ENCODE assay signal across 25 mouse cellular contexts in genomic region chr10:7054560-7055205, GRCm38 (mm10). TPM values are rescaled to one million over a fixed set of nuclear protein-coding genes. Genes with fewer than 3 reads are reported as not detected.
DNase-seq lines count a peak whose midpoint lies in the region; ATAC-seq lines count a peak whose summit lies in the region.
"Had no signal": no experiment of that assay in that cellular context is flagged by ENCODE, and none has a peak within 500 bp of the region (broad histone marks: within the 10 kb centered on the region; RNA-seq: fewer than 3 reads in every experiment).

No protein-coding gene starts in this region.

- H3K27ac ChIP-seq in midbrain, embryonic 11.5 days (ENCODE audit: low read depth, low read length), result no peak overlapping the region
- no peak overlapping the region for H3K27ac ChIP-seq in midbrain, embryonic 15.5 days
- H3K27ac ChIP-seq in hindbrain, embryonic 13.5 days, result no peak overlapping the region
- H3K27ac ChIP-seq: embryonic facial prominence, embryonic 12.5 days; forebrain, embryonic 10.5 days; forebrain, embryonic 15.5 days; heart, adult 2 months; hindbrain, embryonic 14.5 days; limb, embryonic 13.5 days; lung, embryonic 15.5 days; midbrain, embryonic 12.5 days had no signal

- ATAC-seq in midbrain, embryonic 11.5 days (ENCODE audit: low FRiP score), result no peak
- no peak for ATAC-seq in midbrain, embryonic 15.5 days (replicated peaks)
- ATAC-seq in megakaryocyte-erythroid progenitor cell, adult 5-6 weeks (replicated peaks; ENCODE audit: low FRiP score, low TSS enrichment, poor library complexity, severe bottlenecking), result no peak
- no peak for ATAC-seq in hindbrain, embryonic 13.5 days (ENCODE audit: low FRiP score)
- ATAC-seq: forebrain, embryonic 15.5 days had no signal

- H3K9ac ChIP-seq in midbrain, embryonic 11.5 days (ENCODE audit: low read length), result no peak overlapping the region
- no peak overlapping the region for H3K9ac ChIP-seq in midbrain, embryonic 15.5 days
- no peak overlapping the region for H3K9ac ChIP-seq in hindbrain, embryonic 13.5 days
- H3K9ac ChIP-seq: embryonic facial prominence, embryonic 12.5 days; forebrain, embryonic 15.5 days; heart, embryonic 12.5 days; hindbrain, embryonic 14.5 days; limb, embryonic 13.5 days; lung, embryonic 15.5 days; midbrain, embryonic 12.5 days had no signal

- H3K9me3 ChIP-seq in midbrain, embryonic 11.5 days (ENCODE audit: control insufficient read depth, low read length), result no peaks in the 10 kb centered on the region
- no peaks in the 10 kb centered on the region for H3K9me3 ChIP-seq in midbrain, embryonic 15.5 days
- no peaks in the 10 kb centered on the region for H3K9me3 ChIP-seq in hindbrain, embryonic 13.5 days
- H3K9me3 ChIP-seq: embryonic facial prominence, embryonic 12.5 days; forebrain, embryonic 10.5 days; forebrain, embryonic 15.5 days; heart, embryonic 12.5 days; limb, embryonic 13.5 days; lung, embryonic 15.5 days; midbrain, embryonic 12.5 days had no signal

- H3K36me3 ChIP-seq in midbrain, embryonic 11.5 days (ENCODE audit: control insufficient read depth, insufficient read depth, low read length), result no peaks in the 10 kb centered on the region
- H3K36me3 ChIP-seq in midbrain, embryonic 15.5 days (replicated peaks), result no peaks in the 10 kb centered on the region
- no peaks in the 10 kb centered on the region for H3K36me3 ChIP-seq in hindbrain, embryonic 13.5 days
- H3K36me3 ChIP-seq: embryonic facial prominence, embryonic 12.5 days; forebrain, embryonic 10.5 days; forebrain, embryonic 15.5 days; heart, embryonic 12.5 days; limb, embryonic 13.5 days; lung, embryonic 15.5 days; midbrain, embryonic 12.5 days had no signal

- intact Hi-C loops in left cerebral cortex, postnatal 25 days (cut with DNase I), result no loop called here

- peak; percentile 33 for DNase-seq in midbrain, embryonic 11.5 days (ENCODE audit: low spot score, missing footprints)
- DNase-seq in kidney, adult 9 months, result peak; percentile 66
- peak; percentile 25 for DNase-seq in kidney, postnatal 10 days
- DNase-seq in left cerebral cortex, postnatal 25 days (ENCODE audit: low spot score in 2 of 2), result no peak
- no peak for DNase-seq in heart, adult 18-20 months
- DNase-seq: adrenal gland, adult 8-10 months; cerebellum, adult 8-10 months; embryo, embryonic 11 days; gastrocnemius, postnatal 25 days; heart, adult 2 months; heart, postnatal 4 days had no signal

- no peak overlapping the region for H3K4me3 ChIP-seq in midbrain, embryonic 11.5 days (ENCODE audit: low read depth, low read length)
- no peak overlapping the region for H3K4me3 ChIP-seq in midbrain, embryonic 15.5 days
- H3K4me3 ChIP-seq in hindbrain, embryonic 13.5 days, result no peak overlapping the region
- H3K4me3 ChIP-seq: embryonic facial prominence, embryonic 12.5 days; forebrain, embryonic 10.5 days; forebrain, embryonic 15.5 days; heart, adult 2 months; heart, embryonic 12.5 days; limb, embryonic 13.5 days; lung, embryonic 15.5 days; midbrain, embryonic 12.5 days had no signal

- WGBS in midbrain, embryonic 11.5 days, result 76% methylated on average over 6 of the region's 6 CpGs
- WGBS in midbrain, embryonic 15.5 days, result 68% methylated on average over 6 of the region's 6 CpGs
- 82% methylated on average over 6 of the region's 6 CpGs for WGBS in hindbrain, embryonic 13.5 days

- H3K27me3 ChIP-seq in midbrain, embryonic 11.5 days (ENCODE audit: control insufficient read depth, insufficient read depth, low read length), result no peaks in the 10 kb centered on the region
- no peaks in the 10 kb centered on the region for H3K27me3 ChIP-seq in midbrain, embryonic 15.5 days (replicated peaks)
- H3K27me3 ChIP-seq in hindbrain, embryonic 13.5 days, result no peaks in the 10 kb centered on the region
- H3K27me3 ChIP-seq: embryonic facial prominence, embryonic 12.5 days; forebrain, embryonic 15.5 days; heart, embryonic 12.5 days; limb, embryonic 13.5 days; lung, embryonic 15.5 days; midbrain, embryonic 12.5 days had no signal

- no peak overlapping the region for H3K4me2 ChIP-seq in midbrain, embryonic 11.5 days
- H3K4me2 ChIP-seq in midbrain, embryonic 15.5 days, result no peak overlapping the region
- no peak overlapping the region for H3K4me2 ChIP-seq in hindbrain, embryonic 13.5 days
- H3K4me2 ChIP-seq: embryonic facial prominence, embryonic 12.5 days; forebrain, embryonic 15.5 days; heart, embryonic 12.5 days; hindbrain, embryonic 14.5 days; limb, embryonic 13.5 days; liver, embryonic 11.5 days; lung, embryonic 15.5 days; midbrain, embryonic 12.5 days had no signal

- peaks cover 3% of the 10 kb centered on the region for H3K4me1 ChIP-seq in midbrain, embryonic 11.5 days (ENCODE audit: control insufficient read depth, insufficient read depth, low read length)
- peaks cover 5% of the 10 kb centered on the region; the same call in 1 of the 2 replicates for H3K4me1 ChIP-seq in midbrain, embryonic 15.5 days
- peaks cover 6% of the 10 kb centered on the region; the same call in 1 of the 2 replicates for H3K4me1 ChIP-seq in hindbrain, embryonic 13.5 days (replicated peaks)
- H3K4me1 ChIP-seq: heart, embryonic 12.5 days had no signal

RNA-seq across cellular contexts. Expression of gene Ipcef1, which starts 2.4 kb away (rescaled TPM):
- polyA plus RNA-seq in midbrain, embryonic 11.5 days (2014; fragmentation: Nextera tagmentation; extraction: Ambion mirVana), result 0.26 and 0.63 TPM in 2 replicates
- polyA plus RNA-seq in midbrain, embryonic 15.5 days (2015; fragmentation: Nextera tagmentation; extraction: Ambion mirVana), result 0.87 and 1.3 TPM in 2 replicates
- total RNA-seq in megakaryocyte-erythroid progenitor cell, adult 5-6 weeks (2014; fragmentation: Nextera tagmentation), result 2.5 and 9.7 TPM in 2 replicates
- 1.4 and 6.4 TPM in 2 replicates for total RNA-seq in megakaryocyte-erythroid progenitor cell, adult 5-6 weeks (2017)
- 0.69 and 1.3 TPM in 2 replicates for polyA plus RNA-seq in hindbrain, embryonic 13.5 days (2015; fragmentation: Nextera tagmentation; extraction: Ambion mirVana)
- total RNA-seq in left cerebral cortex, postnatal 25 days (2021), result 100 to 1,000 TPM in 1 of 2 experiments, 10 to 100 TPM in 1; 82.6 to 104 TPM
- 1 to 10 TPM in 1 of 2 experiments, under 1 TPM in 1; 0.32 to 1.0 TPM for total RNA-seq in heart, adult 18-20 months (2021)
- total RNA-seq: gastrocnemius, adult 18-20 months had no signal
- polyA plus RNA-seq: testis, adult 2 months had no signal

Comparison
In these comparisons a context has a peak if more than half of its experiments do, and no peak if none do; other contexts are left out.
1. DNase-seq: peak in midbrain, embryonic 11.5 days (single experiment), kidney, adult 9 months (single experiment) and kidney, postnatal 10 days (single experiment); none in left cerebral cortex, postnatal 25 days (0 of 2) and heart, adult 18-20 months (0 of 2).
2. RNA of gene Ipcef1, which starts 2.4 kb away (total RNA-seq): 82.6 to 104 TPM in left cerebral cortex, postnatal 25 days; 1.4 to 9.7 TPM in megakaryocyte-erythroid progenitor cell, adult 5-6 weeks and 0.32 to 1.0 TPM in heart, adult 18-20 months; every median in the first group is over 4 times any median in the second.